Mouse (Mus musculus): Measurements from ENCODE around the gene Med31. TPM values are rescaled to one million over a fixed set of nuclear protein-coding genes. Genes with fewer than 3 reads are reported as not detected.

Med31 gene
- polyA plus RNA-seq, 1 experiment from 2014 or later, result 69.7 TPM

DNA sequence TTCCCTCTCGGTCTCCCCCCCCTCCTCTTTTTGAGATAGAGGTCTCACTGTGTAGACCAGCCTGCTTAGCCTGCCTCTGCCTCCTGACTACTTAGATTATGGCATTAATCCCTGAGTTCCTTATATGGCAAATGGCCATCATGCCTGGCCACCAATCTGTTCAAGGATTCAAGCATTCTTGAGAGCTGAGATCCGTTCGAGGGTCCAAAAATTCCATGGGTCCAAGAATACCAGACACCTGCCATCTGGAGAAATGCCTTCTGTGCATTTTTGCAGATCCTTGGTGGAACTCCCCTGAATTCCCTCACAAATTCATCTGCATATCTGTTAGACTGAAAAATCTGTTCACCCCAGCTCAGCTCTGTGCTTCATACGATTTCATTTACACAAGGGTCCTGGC lies 8.0 kb upstream of the Med31 start:
- H3K27me3 ChIP-seq, result peaks cover 2% of the 10 kb centered on the region; the same call in 1 of the 2 replicates
- H3K9me3 ChIP-seq (replicated peaks), result no peaks in the 10 kb centered on the region
- no peaks in the 10 kb centered on the region for H3K36me3 ChIP-seq (ENCODE audit: poor library complexity, severe bottlenecking)
- no peak overlapping the region for H3K9ac ChIP-seq
- peaks cover 14% of the 10 kb centered on the region for H3K4me1 ChIP-seq
- no peak for ATAC-seq
- WGBS, result 82% methylated on average over 4 of the region's 4 CpGs
- H3K27ac ChIP-seq, result no peak overlapping the region
- no peak overlapping the region for H3K4me3 ChIP-seq
- no peak overlapping the region for H3K4me2 ChIP-seq

DNA sequence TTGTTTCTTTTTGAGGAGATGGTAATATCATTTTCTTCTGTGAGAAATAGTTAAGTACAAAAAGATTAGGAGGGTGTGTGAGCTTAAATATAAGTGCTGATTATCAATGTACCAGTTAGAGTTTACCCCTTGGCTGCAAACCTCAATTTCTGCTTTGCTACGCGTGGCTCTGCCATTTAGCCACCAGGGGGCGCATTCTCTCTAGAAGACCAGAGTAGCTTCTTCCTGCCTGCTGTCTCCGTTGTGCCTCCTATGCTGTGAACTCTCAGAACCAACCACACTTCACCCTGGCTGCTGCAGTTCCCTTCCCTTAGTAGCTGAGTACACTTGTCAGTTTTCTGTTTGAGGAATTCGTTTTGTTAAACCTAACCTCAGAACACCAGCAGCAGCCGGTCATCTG lies 5.9 kb upstream of the Med31 start:
- ATAC-seq, result no peak; the same call in 1 of the 2 replicates
- 16% methylated on average over 6 of the region's 6 CpGs for WGBS

DNA sequence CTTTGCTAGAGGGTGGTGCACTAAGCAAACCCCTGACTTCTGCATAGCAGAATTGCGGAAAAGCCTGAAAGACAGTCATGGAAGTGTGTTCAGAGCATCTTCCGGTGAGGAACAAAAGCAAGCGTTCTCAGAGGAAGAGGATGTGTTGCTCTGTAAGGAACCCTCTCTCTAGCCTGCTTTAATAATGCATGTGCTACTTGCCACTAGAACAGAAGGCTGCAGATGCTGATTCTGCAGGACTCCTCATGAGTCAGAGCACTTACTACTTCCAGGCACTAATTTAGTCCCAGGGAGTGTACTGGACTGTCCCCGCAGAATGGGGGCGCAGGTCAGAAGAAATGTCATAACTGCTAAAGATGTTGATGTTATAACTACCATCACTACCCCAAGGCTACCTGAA lies 1.7 kb upstream of the Med31 start:
- 88% methylated on average over 5 of the region's 5 CpGs for WGBS
- Histone ChIP-seq H3K4me2 (peak overlapping the region; percentile 25; the same call in 1 of the 2 replicates), H3K9ac (peak overlapping the region; percentile 40; the same call in 1 of the 2 replicates), H3K27me3 (no peaks in the 10 kb centered on the region), H3K4me3 (no peak overlapping the region), H3K27ac (no peak overlapping the region), H3K36me3 (ENCODE audit: poor library complexity, severe bottlenecking) (peaks cover 8% of the 10 kb centered on the region; the same call in 1 of the 2 replicates), H3K4me1 (peaks cover 26% of the 10 kb centered on the region), H3K9me3 (replicated peaks) (no peaks in the 10 kb centered on the region)
- ATAC-seq, result no peak

More for the DNA sequence above, 5.9 kb upstream of the Med31 start:
- H3K27me3 ChIP-seq, result no peaks in the 10 kb centered on the region
- no peak overlapping the region for H3K4me3 ChIP-seq
- H3K27ac ChIP-seq, result no peak overlapping the region
- H3K9me3 ChIP-seq (replicated peaks), result no peaks in the 10 kb centered on the region
- no peak overlapping the region for H3K4me2 ChIP-seq
- no peak overlapping the region for H3K9ac ChIP-seq
- peaks cover 22% of the 10 kb centered on the region for H3K4me1 ChIP-seq
- H3K36me3 ChIP-seq (ENCODE audit: poor library complexity, severe bottlenecking), result no peaks in the 10 kb centered on the region

DNA sequence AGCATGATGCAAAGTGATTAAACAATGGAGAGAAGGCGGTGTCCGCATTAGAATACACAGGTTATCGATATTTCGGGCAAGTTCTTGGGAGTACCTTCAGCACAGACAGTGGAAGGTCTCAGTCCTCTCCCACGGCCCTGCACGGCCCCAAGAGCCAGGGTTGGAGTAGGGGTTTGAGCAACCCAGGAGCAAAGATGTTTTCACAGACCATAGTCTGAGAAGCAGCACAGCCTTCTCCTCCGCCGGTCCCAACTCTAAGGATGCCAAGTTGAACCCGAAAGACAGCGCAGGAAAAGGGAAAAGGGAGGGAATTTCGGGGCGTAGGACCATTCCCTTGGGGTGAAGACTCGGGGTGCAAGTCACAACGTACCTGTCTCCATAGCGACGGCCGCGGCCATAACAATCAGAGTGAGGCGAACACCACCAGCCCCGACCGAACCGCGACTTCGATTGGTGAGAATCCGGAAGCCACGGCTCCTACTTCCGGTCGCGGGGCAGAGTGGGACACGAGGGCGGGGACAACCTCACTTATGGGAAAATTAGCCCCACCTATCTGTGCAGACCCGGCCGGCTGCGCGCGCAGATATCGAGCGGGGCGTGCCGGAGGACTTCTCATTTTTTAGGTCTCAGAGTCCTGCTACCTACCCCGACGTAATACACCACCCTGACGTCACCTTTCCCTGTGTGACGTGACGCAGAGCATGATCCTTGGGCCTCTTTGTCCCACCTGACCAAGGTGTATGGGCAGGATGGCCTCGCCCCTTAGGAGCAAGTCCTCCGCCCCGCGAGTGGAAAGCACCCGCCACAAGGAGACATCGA lies 592 bp downstream of the Med31 start:
- H3K4me1 ChIP-seq, result peaks cover 26% of the 10 kb centered on the region
- 1% methylated on average over 51 of the region's 51 CpGs for WGBS

DNA sequence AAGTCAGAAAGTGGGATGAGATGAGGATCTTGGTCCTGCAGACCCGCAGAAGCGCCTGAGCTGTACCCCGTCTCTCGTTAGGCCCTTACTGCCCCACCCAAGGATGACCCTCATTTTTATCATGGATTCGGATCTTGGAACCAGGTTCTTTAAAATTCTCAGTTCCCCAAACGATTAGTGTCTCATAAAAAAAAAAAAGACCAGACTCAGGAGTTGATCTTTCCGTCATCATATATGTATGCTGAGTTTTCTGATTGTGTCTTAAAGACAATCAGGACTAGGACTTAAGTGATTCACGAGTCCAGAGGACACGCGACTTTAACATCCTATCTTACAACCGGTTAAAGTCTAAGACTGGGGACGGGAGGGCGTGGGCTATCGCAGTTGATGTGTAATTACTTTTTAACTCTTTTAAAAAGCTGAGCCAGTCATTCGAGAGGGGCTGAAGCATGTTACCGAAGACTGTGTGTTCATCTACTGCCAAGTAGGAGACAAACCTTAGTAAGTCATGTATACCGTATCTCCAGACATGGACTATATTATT lies 7.5 kb downstream of the Med31 start:
- H3K9me3 ChIP-seq (replicated peaks), result no peaks in the 10 kb centered on the region
- peak overlapping the region; percentile 93 for H3K4me2 ChIP-seq
- H3K27me3 ChIP-seq, result no peaks in the 10 kb centered on the region
- H3K27ac ChIP-seq, result no peak overlapping the region
- peak overlapping the region; percentile 92 for H3K4me3 ChIP-seq
- 20% methylated on average over 17 of the region's 17 CpGs for WGBS
- peaks cover 37% of the 10 kb centered on the region for H3K36me3 ChIP-seq (ENCODE audit: poor library complexity, severe bottlenecking)
- ATAC-seq, result no peak
- peak overlapping the region; percentile 90 for H3K9ac ChIP-seq
- H3K4me1 ChIP-seq, result peaks cover 40% of the 10 kb centered on the region

More for the DNA sequence above, 592 bp downstream of the Med31 start:
- peak overlapping the region; percentile 82 for H3K4me2 ChIP-seq
- H3K27ac ChIP-seq, result peak overlapping the region; percentile 52
- H3K9ac ChIP-seq, result peak overlapping the region; percentile 78
- H3K4me3 ChIP-seq, result peak overlapping the region; percentile 78
- peak; percentile 98 for ATAC-seq
- H3K36me3 ChIP-seq (ENCODE audit: poor library complexity, severe bottlenecking), result peaks cover 31% of the 10 kb centered on the region
- H3K9me3 ChIP-seq (replicated peaks), result no peaks in the 10 kb centered on the region
- H3K27me3 ChIP-seq, result no peaks in the 10 kb centered on the region

DNA sequence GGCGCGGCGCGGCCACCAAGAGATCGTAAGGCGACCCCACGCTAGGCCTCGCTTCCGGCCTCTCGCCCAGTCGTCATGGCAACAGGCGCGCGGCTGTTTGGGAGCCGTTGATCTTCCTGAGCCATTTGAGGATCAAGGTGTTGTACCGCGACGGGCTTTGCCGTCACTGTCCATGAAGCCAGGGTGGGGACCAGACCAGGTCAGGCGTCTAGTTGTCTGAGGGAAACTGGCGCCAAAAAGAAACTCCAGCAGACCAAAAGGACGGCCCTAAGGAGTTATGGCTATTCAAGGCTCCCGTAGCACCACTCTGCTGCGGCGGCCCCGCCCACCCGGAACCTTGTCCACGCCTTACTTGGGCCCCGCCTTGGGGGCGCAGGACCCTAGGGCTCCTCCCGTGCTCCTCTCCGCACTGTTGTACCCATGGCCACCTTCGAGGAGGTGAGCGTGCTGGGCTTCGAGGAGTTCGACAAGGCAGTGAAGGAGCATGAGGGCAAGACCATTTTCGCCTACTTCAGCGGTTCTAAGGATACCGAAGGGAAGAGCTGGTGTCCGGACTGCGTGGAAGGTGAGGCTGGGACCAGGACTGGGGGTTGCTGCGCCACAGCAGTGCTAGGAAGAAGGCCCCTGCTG lies 8.1 kb downstream of the Med31 start, which contains the start of the genes 4933427D14Rik and Txndc17:
TSS of gene 4933427D14Rik (minus strand) at position 256 of the 630 bp plus-strand sequence.
TSS of gene Txndc17 (plus strand) at position 344 of the 630 bp plus-strand sequence.
- WGBS, result under 1% methylated on average over 42 of the region's 42 CpGs
- H3K4me3 ChIP-seq, result peak within 1 kb of the TSS; percentile 92
- H3K27me3 ChIP-seq, result no peaks in the 10 kb centered on the region
- H3K4me2 ChIP-seq, result peak within 1 kb of the TSS; percentile 93
- H3K9ac ChIP-seq, result peak within 1 kb of the TSS; percentile 90
- peak within 1 kb of the TSS; percentile 68 for H3K27ac ChIP-seq
- H3K4me1 ChIP-seq, result peaks cover 43% of the 10 kb centered on the region
- peak; percentile 93 for ATAC-seq
- peaks cover 33% of the 10 kb centered on the region for H3K36me3 ChIP-seq (ENCODE audit: poor library complexity, severe bottlenecking)
- H3K9me3 ChIP-seq (replicated peaks), result no peaks in the 10 kb centered on the region

DNA sequence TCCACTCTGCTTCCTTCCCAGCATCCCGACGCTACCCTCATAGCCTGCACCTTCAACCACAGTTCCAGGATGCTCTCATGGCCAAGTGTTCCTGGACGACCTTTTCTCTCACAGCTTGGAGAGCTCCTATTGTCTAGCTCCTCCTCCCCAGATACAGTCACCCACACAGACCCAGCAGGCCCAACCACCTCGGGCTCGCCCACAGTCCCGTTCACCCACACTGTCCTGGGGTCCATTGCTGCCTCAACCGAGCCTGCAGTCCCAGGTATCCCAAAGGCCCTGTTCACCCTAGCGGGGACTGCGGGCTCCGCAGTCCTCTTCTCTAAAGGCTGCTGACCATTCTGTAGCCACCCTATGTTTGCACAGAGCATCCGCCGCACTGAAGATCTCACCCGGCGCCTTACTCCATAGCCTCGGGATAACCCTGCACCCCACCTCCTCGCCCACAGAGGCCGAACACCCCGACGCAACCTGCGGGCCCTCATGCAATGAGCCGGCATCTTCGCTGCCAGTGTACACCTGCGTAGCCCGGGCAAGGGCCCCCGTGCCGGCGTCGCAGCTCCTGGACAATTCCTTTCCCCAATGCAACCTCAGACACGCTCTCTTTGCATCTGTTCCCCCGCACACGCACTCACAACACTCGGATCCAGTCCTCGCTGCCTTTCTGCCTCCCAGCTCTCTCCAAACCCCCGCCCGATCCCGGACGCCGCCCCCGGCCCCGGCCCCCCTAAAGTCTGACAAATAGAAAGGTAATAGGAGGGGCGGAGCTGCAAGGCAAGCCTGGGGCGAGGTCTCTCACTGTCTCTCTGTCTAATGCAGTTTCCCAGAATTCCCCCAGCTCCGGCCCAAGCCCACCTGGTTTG lies 8.8 kb downstream of the Med31 start, which contains the start of gene Gm43951:
TSS of gene Gm43951 (minus strand) at position 500 of the 863 bp plus-strand sequence.
- Histone ChIP-seq H3K4me1 (peaks cover 43% of the 10 kb centered on the region), H3K9me3 (replicated peaks) (no peaks in the 10 kb centered on the region), H3K27ac (peak within 1 kb of the TSS; percentile 68), H3K27me3 (no peaks in the 10 kb centered on the region), H3K36me3 (ENCODE audit: poor library complexity, severe bottlenecking) (peaks cover 33% of the 10 kb centered on the region), H3K4me2 (peak within 1 kb of the TSS; percentile 93), H3K4me3 (peak within 1 kb of the TSS; percentile 92), H3K9ac (peak within 1 kb of the TSS; percentile 90)
- peak; percentile 60 for ATAC-seq
- WGBS, result under 1% methylated on average over 43 of the region's 43 CpGs

DNA sequence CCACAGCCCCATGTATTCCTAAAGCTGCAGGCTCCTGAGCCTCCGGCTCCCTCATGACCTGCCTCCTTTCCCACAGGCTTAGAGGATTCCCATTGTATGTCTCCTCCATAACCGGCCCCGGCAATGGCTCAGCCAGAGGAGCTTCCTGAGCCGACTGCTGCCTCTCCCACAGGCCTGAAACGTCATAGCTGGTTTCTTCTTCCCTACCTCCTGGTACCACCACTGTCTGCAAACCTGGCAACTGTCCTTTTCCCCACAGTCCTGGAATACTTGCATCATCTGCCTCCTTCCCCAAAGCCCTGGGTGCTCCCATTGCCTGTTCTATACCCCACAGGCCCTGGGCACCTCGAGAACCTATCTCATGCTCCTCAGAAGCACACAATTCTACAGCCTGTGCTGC lies 10.1 kb downstream of the Med31 start:
- Histone ChIP-seq H3K27me3 (no peaks in the 10 kb centered on the region), H3K9me3 (replicated peaks) (no peaks in the 10 kb centered on the region), H3K4me3 (peak overlapping the region; percentile 92), H3K9ac (peak overlapping the region; percentile 90), H3K4me1 (peaks cover 43% of the 10 kb centered on the region), H3K36me3 (ENCODE audit: poor library complexity, severe bottlenecking) (peaks cover 28% of the 10 kb centered on the region), H3K27ac (no peak overlapping the region), H3K4me2 (peak overlapping the region; percentile 93)
- 91% methylated on average over 6 of the region's 6 CpGs for WGBS
- no peak for ATAC-seq

DNA sequence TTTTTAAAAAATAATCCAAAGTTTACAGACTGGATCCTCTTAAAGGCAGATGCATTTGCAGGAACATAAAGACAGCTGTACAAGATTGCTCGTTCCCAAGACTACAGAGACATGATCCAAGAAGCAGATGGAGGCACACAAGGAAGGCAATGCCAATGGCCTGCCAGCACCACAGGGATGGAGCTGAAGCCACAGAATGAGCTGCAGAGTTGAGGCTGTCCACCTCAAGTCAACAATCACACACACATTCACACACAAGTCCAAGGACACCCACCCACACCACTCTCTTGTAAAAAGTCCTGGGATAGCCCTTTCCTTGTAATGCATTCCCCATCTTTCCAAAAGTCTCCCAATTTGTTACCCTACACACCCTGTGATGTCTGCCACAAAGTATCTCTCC lies 12.0 kb downstream of the Med31 start:
- Histone ChIP-seq H3K4me3 (no peak overlapping the region), H3K9ac (no peak overlapping the region), H3K27ac (no peak overlapping the region), H3K4me2 (no peak overlapping the region), H3K27me3 (no peaks in the 10 kb centered on the region), H3K36me3 (ENCODE audit: poor library complexity, severe bottlenecking) (peaks cover 23% of the 10 kb centered on the region), H3K9me3 (replicated peaks) (no peaks in the 10 kb centered on the region), H3K4me1 (peaks cover 43% of the 10 kb centered on the region)
- WGBS, result 65% methylated on average over 1 of the region's 1 CpGs
- no peak for ATAC-seq

DNA sequence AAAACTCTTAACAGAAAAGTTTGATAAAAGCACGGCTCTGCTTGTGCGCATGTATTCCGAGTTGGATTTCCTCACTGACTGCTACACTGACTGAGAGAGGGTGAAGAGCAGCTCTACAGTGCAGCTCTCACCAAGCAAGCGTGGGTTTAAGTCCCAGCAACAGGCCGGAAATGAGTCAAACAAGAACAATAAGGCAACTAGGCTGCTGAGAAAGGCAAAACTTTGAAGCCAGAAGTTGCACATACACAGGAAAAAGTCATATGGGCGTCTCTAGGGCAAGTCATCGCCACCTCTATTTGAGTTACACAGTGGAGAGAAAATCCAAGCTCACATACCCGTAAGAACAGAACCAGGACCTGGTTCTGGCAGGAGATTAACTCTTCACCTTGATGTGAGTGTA lies 18.9 kb downstream of the Med31 start:
- H3K27me3 ChIP-seq, result no peaks in the 10 kb centered on the region
- H3K27ac ChIP-seq, result no peak overlapping the region
- H3K4me2 ChIP-seq, result no peak overlapping the region
- WGBS, result 84% methylated on average over 8 of the region's 8 CpGs
- H3K4me1 ChIP-seq, result no peaks in the 10 kb centered on the region
- no peak overlapping the region for H3K4me3 ChIP-seq
- peaks cover 50% of the 10 kb centered on the region for H3K36me3 ChIP-seq (ENCODE audit: poor library complexity, severe bottlenecking)
- no peak for ATAC-seq
- H3K9me3 ChIP-seq (replicated peaks), result no peaks in the 10 kb centered on the region
- no peak overlapping the region for H3K9ac ChIP-seq

DNA sequence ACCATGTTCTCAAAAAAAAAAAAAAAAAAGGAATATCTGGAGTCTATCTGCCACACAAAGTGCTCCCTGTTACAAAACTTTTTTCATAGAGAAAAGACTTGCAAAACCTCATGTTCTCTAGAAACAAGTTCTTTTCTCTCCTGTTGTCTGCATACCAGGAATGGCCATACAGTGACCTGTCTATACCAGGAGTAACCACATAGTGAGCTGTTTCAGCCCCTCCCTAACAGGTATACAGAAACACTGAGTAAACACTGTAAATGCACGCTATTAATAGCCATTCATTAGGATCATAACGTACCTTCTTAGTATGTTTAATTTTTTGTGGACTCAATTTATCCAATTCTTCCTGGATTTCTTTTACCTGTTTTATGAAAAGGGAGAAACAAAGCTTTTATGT lies 21.1 kb downstream of the Med31 start:
- H3K4me3 ChIP-seq, result no peak overlapping the region
- no peak for ATAC-seq
- H3K4me1 ChIP-seq, result no peaks in the 10 kb centered on the region
- H3K9me3 ChIP-seq (replicated peaks), result no peaks in the 10 kb centered on the region
- no peak overlapping the region for H3K27ac ChIP-seq
- 95% methylated on average over 2 of the region's 2 CpGs for WGBS
- H3K27me3 ChIP-seq, result no peaks in the 10 kb centered on the region
- H3K4me2 ChIP-seq, result no peak overlapping the region
- no peak overlapping the region for H3K9ac ChIP-seq
- peaks cover 61% of the 10 kb centered on the region for H3K36me3 ChIP-seq (ENCODE audit: poor library complexity, severe bottlenecking)
